Mouse (Mus musculus) neural tube, embryonic 14.5 days (tissue): ENCODE measurements around the gene Gm42791. TPM values are rescaled to one million over a fixed set of nuclear protein-coding genes. Genes with fewer than 3 reads are reported as not detected.

ENCODE experiments used
- ATAC-seq: fragments of 200-750 bp; cut with Nextera tagmentation; 2 replicates; pipeline ENCODE4 v1.8.0; 2017; ENCODE audit warnings: low read depth, mild to moderate bottlenecking, moderate TSS enrichment, moderate library complexity
- H3K27ac ChIP-seq: fragments of 300-500 bp; sonication (generic); 2 replicates; pipeline ENCODE4 v1.5.1; 2014; ENCODE audit warnings: low read depth, mild to moderate bottlenecking, control low read depth, low read length, moderate library complexity, mixed read lengths
- H3K27me3 ChIP-seq: fragments of 300-500 bp; sonication (generic); 2 replicates; pipeline ENCODE4 v1.6.1; 2014; ENCODE audit warnings: low read length; ENCODE audit not compliant: control insufficient read depth, insufficient read depth
- H3K36me3 ChIP-seq: fragments of 300-500 bp; sonication (generic); 2 replicates; pipeline ENCODE4 v1.6.1; 2014; ENCODE audit warnings: low read length, mixed read lengths; ENCODE audit not compliant: control insufficient read depth, insufficient read depth
- H3K4me1 ChIP-seq: fragments of 300-500 bp; sonication (generic); 2 replicates; pipeline ENCODE4 v1.6.1; 2014; ENCODE audit warnings: low read length; ENCODE audit not compliant: control insufficient read depth, insufficient read depth
- H3K4me2 ChIP-seq: fragments of 300-500 bp; sonication (generic); 2 replicates; pipeline ENCODE4 v1.6.1; 2014; ENCODE audit warnings: mild to moderate bottlenecking, low read depth, low read length, control low read depth
- H3K4me3 ChIP-seq: fragments of 300-500 bp; sonication (generic); 2 replicates; pipeline ENCODE4 v1.5.1; 2014; ENCODE audit warnings: low read depth, low read length, control low read depth, mixed read lengths
- H3K9ac ChIP-seq: fragments of 300-500 bp; sonication (generic); replicated peaks from 2 replicates; pipeline ENCODE4 v1.6.1; 2014; ENCODE audit warnings: low read depth, mild to moderate bottlenecking, control low read depth, low read length, mixed read lengths
- H3K9me3 ChIP-seq: fragments of 300-500 bp; sonication (generic); 2 replicates; pipeline ENCODE4 v1.6.1; 2016; ENCODE audit warnings: low read length; ENCODE audit not compliant: control insufficient read depth
- WGBS: fragments of 180-500 bp; shearing (Covaris S2); extraction: QIAGEN DNeasy Blood & Tissue Kit; methylation state at CpG from one replicate; pipeline ENCODE4 v1.1.7; 2014; 5-methylcytosine and 5-hydroxymethylcytosine counted together
- polyA plus RNA-seq: library from polyadenylated mRNA; unstranded; fragments of >200 nt; fragmentation: Nextera tagmentation; extraction: Ambion mirVana; gene quantifications from 2 replicates; pipeline ENCODE4 v1.2.1, GENCODE M21; 2014

Gm42791 gene
- polyA plus RNA-seq, 1 experiment from 2014 or later: not detected

DNA sequence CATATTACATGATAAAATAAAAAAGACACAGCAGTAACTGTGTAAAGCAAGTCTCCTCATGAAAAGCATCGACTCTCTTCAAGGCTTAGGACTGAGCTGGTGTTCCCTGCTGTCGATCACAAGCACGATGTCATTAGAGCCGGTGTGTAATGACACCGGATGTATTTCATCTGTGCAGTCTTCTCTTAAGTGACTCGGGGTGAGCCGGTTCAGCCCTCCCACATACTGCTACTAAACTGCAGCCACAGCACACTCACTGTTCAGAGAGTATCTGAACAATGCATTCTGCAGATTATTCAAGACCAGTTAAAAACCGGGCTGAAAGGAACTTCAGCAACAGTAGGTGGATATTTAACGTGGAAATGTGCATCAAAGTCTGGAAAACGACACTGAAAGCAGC lies 71.5 kb downstream of the Gm42791 start:
- Histone ChIP-seq H3K27ac (no peak overlapping the region), H3K27me3 (no peaks in the 10 kb centered on the region), H3K9me3 (no peaks in the 10 kb centered on the region), H3K4me2 (no peak overlapping the region), H3K9ac (no peak overlapping the region), H3K36me3 (peaks cover 2% of the 10 kb centered on the region; the same call in 1 of the 2 replicates), H3K4me3 (no peak overlapping the region), H3K4me1 (no peaks in the 10 kb centered on the region)
- ATAC-seq: no peak
- 68% methylated on average over 10 of the region's 10 CpGs for WGBS

GRCm38 (mm10) chr5:148922773-148923172 lies 72.2 kb downstream of the Gm42791 start:
- no peak overlapping the region for H3K9ac ChIP-seq
- no peak overlapping the region for H3K4me2 ChIP-seq
- no peak overlapping the region for H3K27ac ChIP-seq
- 92% methylated on average over 5 of the region's 5 CpGs for WGBS
- ATAC-seq: no peak
- no peaks in the 10 kb centered on the region for H3K4me1 ChIP-seq
- H3K27me3 ChIP-seq: no peaks in the 10 kb centered on the region
- H3K4me3 ChIP-seq: no peak overlapping the region
- H3K9me3 ChIP-seq: no peaks in the 10 kb centered on the region
- peaks cover 9% of the 10 kb centered on the region; the same call in 1 of the 2 replicates for H3K36me3 ChIP-seq

- no peak for ATAC-seq
- Histone ChIP-seq H3K27ac (no peak overlapping the region), H3K4me3 (no peak overlapping the region), H3K27me3 (no peaks in the 10 kb centered on the region), H3K4me1 (no peaks in the 10 kb centered on the region), H3K4me2 (no peak overlapping the region), H3K9ac (no peak overlapping the region), H3K36me3 (peaks cover 16% of the 10 kb centered on the region), H3K9me3 (no peaks in the 10 kb centered on the region)
- 69% methylated on average over 5 of the region's 5 CpGs for WGBS
Observed at GRCm38 (mm10) chr5:148918049-148918448, 76.9 kb downstream of the Gm42791 start.

DNA sequence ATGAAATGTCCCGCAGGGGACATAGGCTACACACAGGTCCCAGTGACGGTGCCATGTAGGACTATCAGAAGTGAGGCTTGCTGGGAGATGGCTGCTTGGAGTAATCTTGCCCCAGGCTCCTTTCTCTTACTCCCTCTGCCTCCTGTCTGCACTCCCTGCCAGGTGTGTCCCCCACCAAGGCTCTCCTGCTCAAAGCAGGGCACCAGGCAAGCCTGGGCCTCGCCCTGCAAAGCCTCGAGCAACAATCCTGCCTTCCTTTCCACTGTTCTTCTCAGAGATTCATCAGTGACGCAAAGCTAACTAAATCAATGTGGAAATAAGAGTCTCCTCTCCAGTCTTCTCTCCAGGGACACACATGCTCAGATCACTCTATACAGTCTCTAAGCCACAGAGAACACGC lies 78.2 kb downstream of the Gm42791 start:
- H3K9ac ChIP-seq: no peak overlapping the region
- peaks cover 16% of the 10 kb centered on the region for H3K36me3 ChIP-seq
- 90% methylated on average over 6 of the region's 6 CpGs for WGBS
- no peak overlapping the region for H3K4me2 ChIP-seq
- ATAC-seq: no peak
- H3K9me3 ChIP-seq: no peaks in the 10 kb centered on the region
- no peak overlapping the region for H3K4me3 ChIP-seq
- no peaks in the 10 kb centered on the region for H3K27me3 ChIP-seq
- no peaks in the 10 kb centered on the region for H3K4me1 ChIP-seq
- H3K27ac ChIP-seq: no peak overlapping the region

DNA sequence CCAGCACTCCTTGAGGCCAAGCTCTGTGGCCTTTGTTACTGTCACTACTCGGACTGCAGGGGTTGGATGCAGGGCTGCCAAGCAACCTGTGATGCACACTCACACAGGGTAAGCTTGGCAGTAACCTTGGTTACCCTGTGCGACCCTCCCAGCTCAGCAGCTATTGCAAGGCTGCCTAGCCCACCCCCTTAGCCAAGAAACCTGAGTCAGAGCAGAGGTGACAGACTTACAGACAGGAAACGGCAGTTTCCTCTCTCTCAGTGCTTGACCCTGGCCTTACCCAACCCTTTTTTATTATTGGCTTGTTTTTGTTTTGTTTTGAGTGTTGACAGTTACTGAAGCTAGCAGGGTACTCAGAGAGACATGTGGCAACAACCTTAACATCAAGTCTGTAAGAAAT lies 82.7 kb downstream of the Gm42791 start:
- WGBS: 65% methylated on average over 3 of the region's 3 CpGs
- Histone ChIP-seq H3K27ac (no peak overlapping the region), H3K4me3 (no peak overlapping the region), H3K9ac (no peak overlapping the region), H3K4me1 (peaks cover 14% of the 10 kb centered on the region; the same call in 1 of the 2 replicates), H3K27me3 (no peaks in the 10 kb centered on the region), H3K4me2 (no peak overlapping the region), H3K9me3 (no peaks in the 10 kb centered on the region), H3K36me3 (peaks cover 7% of the 10 kb centered on the region)
- no peak for ATAC-seq

GRCm38 (mm10) chr5:148910066-148910465 lies 84.9 kb downstream of the Gm42791 start:
- Histone ChIP-seq H3K9me3 (no peaks in the 10 kb centered on the region), H3K4me2 (no peak overlapping the region), H3K36me3 (no peaks in the 10 kb centered on the region), H3K9ac (no peak overlapping the region), H3K4me3 (no peak overlapping the region), H3K27ac (no peak overlapping the region), H3K4me1 (peaks cover 14% of the 10 kb centered on the region; the same call in 1 of the 2 replicates), H3K27me3 (no peaks in the 10 kb centered on the region)
- ATAC-seq: no peak
- WGBS: 91% methylated on average over 4 of the region's 4 CpGs

DNA sequence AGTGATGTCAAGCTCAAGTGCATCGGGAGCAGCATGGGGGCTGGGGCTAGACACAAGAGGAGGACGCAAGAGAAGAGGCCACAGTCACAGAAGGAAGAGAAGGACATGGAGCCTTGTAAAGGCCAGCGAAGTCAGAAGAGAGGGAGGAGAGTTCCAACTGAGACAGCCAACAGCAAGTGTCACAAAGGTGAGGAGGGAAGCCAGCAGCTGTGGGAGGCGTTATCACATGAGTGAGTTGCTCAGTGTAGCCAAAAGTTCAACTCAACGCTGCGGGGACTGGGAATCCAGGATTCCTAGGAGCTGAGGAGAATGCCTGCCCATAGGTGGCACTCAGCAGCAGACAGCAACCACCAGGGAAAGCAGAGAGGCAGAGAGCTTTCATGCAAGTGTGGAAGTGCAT lies 85.5 kb downstream of the Gm42791 start:
- Histone ChIP-seq H3K36me3 (no peaks in the 10 kb centered on the region), H3K27ac (no peak overlapping the region), H3K27me3 (no peaks in the 10 kb centered on the region), H3K4me1 (peaks cover 14% of the 10 kb centered on the region; the same call in 1 of the 2 replicates), H3K4me3 (no peak overlapping the region), H3K9ac (0 out of 2 replicates have a peak overlapping the region, but pooled peaks have one; percentile 4), H3K4me2 (0 out of 2 replicates have a peak overlapping the region, but pooled peaks have one; percentile 12), H3K9me3 (no peaks in the 10 kb centered on the region)
- 31% methylated on average over 6 of the region's 6 CpGs for WGBS
- ATAC-seq: no peak

- Histone ChIP-seq H3K27me3 (no peaks in the 10 kb centered on the region), H3K9ac (0 out of 2 replicates have a peak overlapping the region, but pooled peaks have one; percentile 4), H3K36me3 (peaks cover 3% of the 10 kb centered on the region; the same call in 1 of the 2 replicates), H3K4me2 (0 out of 2 replicates have a peak overlapping the region, but pooled peaks have one; percentile 12), H3K4me3 (no peak overlapping the region), H3K4me1 (peaks cover 14% of the 10 kb centered on the region; the same call in 1 of the 2 replicates), H3K27ac (peak overlapping the region; percentile 60; the same call in 1 of the 2 replicates), H3K9me3 (no peaks in the 10 kb centered on the region)
- 14% methylated on average over 7 of the region's 7 CpGs for WGBS
- ATAC-seq: no peak; the same call in none of the 2 replicates
Observed at GRCm38 (mm10) chr5:148909057-148909395, 85.9 kb downstream of the Gm42791 start.

DNA sequence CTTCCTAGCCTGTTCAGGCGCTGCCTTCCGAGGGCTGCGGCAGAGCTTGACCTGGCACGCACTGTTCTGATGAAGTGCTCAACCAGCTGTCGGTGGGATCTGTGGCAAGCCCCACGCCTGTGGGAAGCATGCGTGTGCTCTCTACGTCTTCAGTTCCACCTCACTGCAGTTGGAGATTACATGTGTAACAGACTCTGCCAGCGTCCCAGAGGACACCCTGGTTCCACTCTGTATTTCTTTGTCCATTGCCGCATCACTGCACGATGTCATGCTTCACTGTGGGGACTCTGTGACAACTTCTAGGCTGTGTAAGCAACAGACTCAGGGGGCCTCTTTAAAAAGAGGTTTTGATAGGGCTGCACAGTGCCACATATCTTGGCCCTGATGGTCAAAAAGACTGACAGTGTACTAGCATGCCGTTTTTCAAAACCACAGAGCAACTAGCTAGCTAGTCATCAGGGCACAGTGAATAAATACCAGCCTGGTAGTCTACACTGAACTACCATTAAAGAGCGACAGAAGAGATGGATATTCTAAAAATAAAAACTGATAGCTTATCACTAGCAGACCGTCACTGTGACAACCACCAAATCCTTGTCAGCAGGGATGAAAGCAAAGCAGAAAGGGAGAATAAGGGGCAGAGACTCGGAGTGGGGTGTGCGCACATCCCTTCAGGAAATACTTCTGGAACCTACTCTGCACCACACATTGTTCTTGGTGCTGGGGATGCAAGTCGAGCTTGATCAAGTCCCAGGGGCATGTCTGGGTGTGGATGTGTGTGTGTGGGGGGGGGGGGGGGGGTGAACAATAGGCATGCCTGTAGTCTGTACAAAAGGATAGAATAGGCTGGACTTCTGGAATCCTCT lies 86.5 kb downstream of the Gm42791 start:
- Histone ChIP-seq H3K4me3 (no peak overlapping the region), H3K36me3 (peaks cover 6% of the 10 kb centered on the region; the same call in 1 of the 2 replicates), H3K4me1 (peaks cover 14% of the 10 kb centered on the region; the same call in 1 of the 2 replicates), H3K4me2 (no peak overlapping the region), H3K27ac (peak overlapping the region; percentile 60), H3K9me3 (no peaks in the 10 kb centered on the region), H3K9ac (0 out of 2 replicates have a peak overlapping the region, but pooled peaks have one; percentile 4), H3K27me3 (no peaks in the 10 kb centered on the region)
- 43% methylated on average over 17 of the region's 17 CpGs for WGBS
- peak; percentile 65 for ATAC-seq
